Mouse (Mus musculus): ENCODE measurements around the gene Mei1. TPM values are rescaled to one million over a fixed set of nuclear protein-coding genes. Genes with fewer than 3 reads are reported as not detected.
A peak's percentile ranks its signal among the peaks of the same experiment; 100 is the strongest.

The Mei1 gene
- polyA plus RNA-seq, 1 experiment from 2014 or later, result 0.09 TPM

- Histone ChIP-seq H3K4me1 (replicated peaks; ENCODE audit: insufficient read depth, low read length) (no peaks in the 10 kb centered on the region), H3K36me3 (ENCODE audit: insufficient read depth, low read length) (no peaks in the 10 kb centered on the region), H3K27ac (no peak overlapping the region), H3K27me3 (ENCODE audit: insufficient read depth, low read length) (no peaks in the 10 kb centered on the region), H3K9ac (ENCODE audit: low read depth, low read length) (no peak overlapping the region), H3K9me3 (replicated peaks; ENCODE audit: low read length) (no peaks in the 10 kb centered on the region), H3K4me3 (replicated peaks; ENCODE audit: low read depth, low read length) (no peak overlapping the region), H3K4me2 (ENCODE audit: low read length) (no peak overlapping the region)
- no peak for ATAC-seq (replicated peaks; ENCODE audit: low FRiP score, low read depth)
- 79% methylated on average over 4 of the region's 4 CpGs for WGBS
- TF ChIP-seq CTCF (IDR thresholded peaks at IDR 0.05; ENCODE audit: low read depth), result no peak
- no peak for DNase-seq (ENCODE audit: low spot score)
These were observed 65.6 kb downstream of the Mei1 start for GRCm38 (mm10) chr15:82135372-82135771.

DNA sequence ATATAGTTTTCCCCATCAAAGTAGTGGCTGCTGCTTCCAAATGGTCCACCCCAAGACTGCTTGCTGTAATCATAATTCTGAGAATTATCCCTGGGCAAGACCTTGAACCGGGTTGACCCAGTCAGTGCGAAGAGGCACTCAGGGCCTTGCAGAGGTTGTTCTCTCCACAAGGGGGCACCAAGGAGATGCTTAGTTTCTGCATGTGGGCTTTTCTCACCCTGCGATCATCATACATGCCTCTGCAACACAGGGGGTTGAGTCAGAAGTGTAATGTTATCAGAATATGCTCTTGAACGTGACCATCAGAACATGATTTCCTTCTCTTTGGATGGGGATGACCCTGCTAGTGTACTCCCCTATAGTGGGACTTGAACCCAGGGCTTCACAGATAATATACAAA, 68.8 kb downstream of the Mei1 start:
- H3K4me3 ChIP-seq (replicated peaks; ENCODE audit: low read depth, low read length), result no peak overlapping the region
- no peak overlapping the region for H3K4me2 ChIP-seq (ENCODE audit: low read length)
- H3K27me3 ChIP-seq (ENCODE audit: insufficient read depth, low read length), result no peaks in the 10 kb centered on the region
- no peaks in the 10 kb centered on the region for H3K4me1 ChIP-seq (replicated peaks; ENCODE audit: insufficient read depth, low read length)
- no peak overlapping the region for H3K27ac ChIP-seq
- 46% methylated on average over 4 of the region's 4 CpGs for WGBS
- peak; percentile 87 for TF ChIP-seq CTCF (IDR thresholded peaks at IDR 0.05; ENCODE audit: low read depth)
- peak; percentile 82 for DNase-seq (ENCODE audit: low spot score)
- H3K36me3 ChIP-seq (ENCODE audit: insufficient read depth, low read length), result 0 out of 2 replicates have a peak, but pooled peaks cover 4% of the 10 kb centered on the region
- no peak overlapping the region for H3K9ac ChIP-seq (ENCODE audit: low read depth, low read length)
- peak; percentile 64; the same call in 1 of the 2 replicates for ATAC-seq (replicated peaks; ENCODE audit: low FRiP score, low read depth)
- H3K9me3 ChIP-seq (replicated peaks; ENCODE audit: low read length), result no peaks in the 10 kb centered on the region

GRCm38 (mm10) chr15:82139196-82139595, 69.4 kb downstream of the Mei1 start:
- peak; percentile 43 for DNase-seq (ENCODE audit: low spot score)
- Histone ChIP-seq H3K9me3 (replicated peaks; ENCODE audit: low read length) (no peaks in the 10 kb centered on the region), H3K4me3 (replicated peaks; ENCODE audit: low read depth, low read length) (no peak overlapping the region), H3K36me3 (ENCODE audit: insufficient read depth, low read length) (0 out of 2 replicates have a peak, but pooled peaks cover 4% of the 10 kb centered on the region), H3K9ac (ENCODE audit: low read depth, low read length) (no peak overlapping the region), H3K4me1 (replicated peaks; ENCODE audit: insufficient read depth, low read length) (no peaks in the 10 kb centered on the region), H3K27ac (no peak overlapping the region), H3K27me3 (ENCODE audit: insufficient read depth, low read length) (no peaks in the 10 kb centered on the region), H3K4me2 (ENCODE audit: low read length) (no peak overlapping the region)
- WGBS, result 88% methylated on average over 8 of the region's 8 CpGs
- no peak for ATAC-seq (replicated peaks; ENCODE audit: low FRiP score, low read depth)
- peak; percentile 63 for TF ChIP-seq CTCF (IDR thresholded peaks at IDR 0.05; ENCODE audit: low read depth)

- Histone ChIP-seq H3K27me3 (ENCODE audit: insufficient read depth, low read length) (no peaks in the 10 kb centered on the region), H3K9me3 (replicated peaks; ENCODE audit: low read length) (no peaks in the 10 kb centered on the region), H3K36me3 (ENCODE audit: insufficient read depth, low read length) (0 out of 2 replicates have a peak, but pooled peaks cover 4% of the 10 kb centered on the region), H3K4me2 (ENCODE audit: low read length) (no peak overlapping the region), H3K4me3 (replicated peaks; ENCODE audit: low read depth, low read length) (no peak overlapping the region), H3K27ac (no peak overlapping the region), H3K9ac (ENCODE audit: low read depth, low read length) (no peak overlapping the region), H3K4me1 (replicated peaks; ENCODE audit: insufficient read depth, low read length) (no peaks in the 10 kb centered on the region)
- WGBS, result 90% methylated on average over 3 of the region's 3 CpGs
- no peak for ATAC-seq (replicated peaks; ENCODE audit: low FRiP score, low read depth)
- TF ChIP-seq CTCF (IDR thresholded peaks at IDR 0.05; ENCODE audit: low read depth), result peak; percentile 41; the same call in 1 of the 2 replicates
- no peak for DNase-seq (ENCODE audit: low spot score)
These were observed 70.6 kb downstream of the Mei1 start for GRCm38 (mm10) chr15:82140355-82140754.

- no peaks in the 10 kb centered on the region for H3K9me3 ChIP-seq (replicated peaks; ENCODE audit: low read length)
- WGBS, result 88% methylated on average over 5 of the region's 5 CpGs
- H3K4me1 ChIP-seq (replicated peaks; ENCODE audit: insufficient read depth, low read length), result 0 out of 2 replicates have a peak, but pooled peaks cover 8% of the 10 kb centered on the region
- DNase-seq (ENCODE audit: low spot score) (no peak), ATAC-seq (replicated peaks; ENCODE audit: low FRiP score, low read depth) (no peak)
- H3K9ac ChIP-seq (ENCODE audit: low read depth, low read length), result no peak overlapping the region
- no peak overlapping the region for H3K4me3 ChIP-seq (replicated peaks; ENCODE audit: low read depth, low read length)
- 0 out of 2 replicates have a peak, but pooled peaks cover 4% of the 10 kb centered on the region for H3K36me3 ChIP-seq (ENCODE audit: insufficient read depth, low read length)
- no peaks in the 10 kb centered on the region for H3K27me3 ChIP-seq (ENCODE audit: insufficient read depth, low read length)
- no peak overlapping the region for H3K4me2 ChIP-seq (ENCODE audit: low read length)
- TF ChIP-seq CTCF (IDR thresholded peaks at IDR 0.05; ENCODE audit: low read depth), result no peak
- H3K27ac ChIP-seq, result no peak overlapping the region
These were observed 74.4 kb downstream of the Mei1 start for GRCm38 (mm10) chr15:82144157-82144556.

GRCm38 (mm10) chr15:82145408-82145807, 75.6 kb downstream of the Mei1 start:
- Histone ChIP-seq H3K27ac (peak overlapping the region; percentile 92), H3K4me1 (replicated peaks; ENCODE audit: insufficient read depth, low read length) (0 out of 2 replicates have a peak, but pooled peaks cover 8% of the 10 kb centered on the region), H3K27me3 (ENCODE audit: insufficient read depth, low read length) (no peaks in the 10 kb centered on the region), H3K9me3 (replicated peaks; ENCODE audit: low read length) (no peaks in the 10 kb centered on the region), H3K4me2 (ENCODE audit: low read length) (no peak overlapping the region), H3K4me3 (replicated peaks; ENCODE audit: low read depth, low read length) (no peak overlapping the region), H3K9ac (ENCODE audit: low read depth, low read length) (no peak overlapping the region), H3K36me3 (ENCODE audit: insufficient read depth, low read length) (0 out of 2 replicates have a peak, but pooled peaks cover 4% of the 10 kb centered on the region)
- no peak for ATAC-seq (replicated peaks; ENCODE audit: low FRiP score, low read depth)
- 31% methylated on average over 2 of the region's 2 CpGs for WGBS
- DNase-seq (ENCODE audit: low spot score), result no peak
- no peak for TF ChIP-seq CTCF (IDR thresholded peaks at IDR 0.05; ENCODE audit: low read depth)

Measured in kidney, postnatal 0 days (tissue).